16 mouse cellular contexts compared by ENCODE assay signal in the genomic region with DNA sequence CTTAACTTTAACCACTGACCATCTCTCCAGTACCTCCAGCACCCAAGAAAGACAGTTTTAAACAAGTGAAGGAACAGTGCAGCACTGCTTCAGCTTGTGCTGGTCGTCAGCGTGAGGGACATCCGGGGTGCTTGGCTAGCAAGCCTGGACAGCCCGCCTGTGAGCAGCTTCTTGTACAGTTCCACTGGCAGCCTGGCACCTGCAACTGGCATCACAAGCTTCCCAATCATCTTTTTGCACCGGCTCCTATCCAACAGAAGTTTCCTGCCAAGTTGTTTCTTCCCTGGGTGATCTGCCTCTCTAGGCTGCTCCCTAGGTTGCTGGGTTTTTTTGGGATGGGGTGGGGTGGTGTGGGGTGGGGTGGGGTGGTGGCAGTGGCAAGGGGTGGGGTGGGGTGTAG.
DNase-seq lines count a peak whose midpoint lies in the region; ATAC-seq and TF ChIP-seq lines count a peak whose summit lies in the region.
"Had no signal": no experiment of that assay in that cellular context is flagged by ENCODE, and none has a peak within 500 bp of the region (broad histone marks: within the 10 kb centered on the region; RNA-seq: fewer than 3 reads in every experiment).

No protein-coding gene starts in this region.

- WGBS in lung, embryonic 16.5 days = 77% methylated on average over 5 of the region's 5 CpGs
- 84% methylated on average over 5 of the region's 5 CpGs for WGBS in intestine, postnatal 0 days

- H3K9me3 ChIP-seq in lung, embryonic 16.5 days (ENCODE audit: control insufficient read depth, low read length) = no peaks in the 10 kb centered on the region
- no peaks in the 10 kb centered on the region for H3K9me3 ChIP-seq in intestine, postnatal 0 days (ENCODE audit: control insufficient read depth)
- H3K9me3 ChIP-seq: limb, embryonic 13.5 days had no signal

- TF ChIP-seq CTCF in intestine, postnatal 0 days (IDR thresholded peaks at IDR 0.05; ENCODE audit: low read depth) = no peak

- H3K9ac ChIP-seq in lung, embryonic 16.5 days (ENCODE audit: low read length) = no peak overlapping the region
- H3K9ac ChIP-seq in intestine, postnatal 0 days (ENCODE audit: low read depth, low read length) = no peak overlapping the region
- H3K9ac ChIP-seq: limb, embryonic 13.5 days had no signal

- H3K4me2 ChIP-seq in lung, embryonic 16.5 days (ENCODE audit: low read depth, low read length) = no peak overlapping the region
- H3K4me2 ChIP-seq in intestine, postnatal 0 days (replicated peaks; ENCODE audit: low read depth) = no peak overlapping the region
- H3K4me2 ChIP-seq: limb, embryonic 13.5 days had no signal

- peak; percentile 17; the same call in 1 of the 2 replicates for ATAC-seq in lung, embryonic 16.5 days (ENCODE audit: low read depth)
- ATAC-seq in intestine, postnatal 0 days = no peak
- ATAC-seq: intestine, embryonic 16.5 days; Patski had no signal

- no peaks in the 10 kb centered on the region for H3K36me3 ChIP-seq in lung, embryonic 16.5 days (ENCODE audit: control insufficient read depth, insufficient read depth, low read length)
- no peaks in the 10 kb centered on the region for H3K36me3 ChIP-seq in intestine, postnatal 0 days (ENCODE audit: control insufficient read depth, insufficient read depth)
- H3K36me3 ChIP-seq: limb, embryonic 13.5 days had no signal

- intact Hi-C loops in left cerebral cortex, postnatal 4 days (cut with DNase I) = no loop called here

- H3K4me1 ChIP-seq in lung, embryonic 16.5 days (replicated peaks; ENCODE audit: control insufficient read depth, insufficient read depth, low read length) = no peaks in the 10 kb centered on the region; the same call in 1 of the 2 replicates
- no peaks in the 10 kb centered on the region for H3K4me1 ChIP-seq in intestine, postnatal 0 days (replicated peaks; ENCODE audit: control insufficient read depth, insufficient read depth, low read length)
- H3K4me1 ChIP-seq: limb, embryonic 13.5 days had no signal

- H3K27me3 ChIP-seq in lung, embryonic 16.5 days (ENCODE audit: control insufficient read depth, insufficient read depth, low read depth, low read length) = no peaks in the 10 kb centered on the region
- no peaks in the 10 kb centered on the region for H3K27me3 ChIP-seq in intestine, postnatal 0 days (replicated peaks; ENCODE audit: control insufficient read depth, insufficient read depth, low read length)
- H3K27me3 ChIP-seq: limb, embryonic 13.5 days; Patski had no signal

- H3K4me3 ChIP-seq in lung, embryonic 16.5 days (ENCODE audit: low read length) = no peak overlapping the region
- H3K4me3 ChIP-seq in intestine, postnatal 0 days (ENCODE audit: low read depth, low read length) = no peak overlapping the region
- H3K4me3 ChIP-seq: limb, embryonic 13.5 days had no signal

- H3K27ac ChIP-seq in lung, embryonic 16.5 days (ENCODE audit: low read length) = no peak overlapping the region
- no peak overlapping the region for H3K27ac ChIP-seq in intestine, postnatal 0 days (ENCODE audit: low read depth, low read length)
- H3K27ac ChIP-seq: limb, embryonic 13.5 days had no signal

- DNase-seq in gastrocnemius, adult 18-20 months (ENCODE audit: low spot score) = peak; percentile 37
- no peak for DNase-seq in gastrocnemius, postnatal 4 days (ENCODE audit: low spot score in 2 of 2)
- DNase-seq in lung, postnatal 36 days = no peak
- peak; percentile 25 for DNase-seq in gastrocnemius, postnatal 10 days
- DNase-seq in left cerebral cortex, postnatal 4 days = peak; percentile 27
- no peak for DNase-seq in adrenal gland, adult (ENCODE audit: inconsistent age in 2 of 2, low spot score in 1 of 2)
- DNase-seq: adrenal gland, postnatal 14 days; cerebellum, adult 11-12 months; kidney, postnatal 4 days; lung, adult 2 months; spleen, adult 18-20 months had no signal

Comparison
In these comparisons a context has a peak if more than half of its experiments do, and no peak if none do; other contexts are left out.
1. DNase-seq: peak in gastrocnemius, adult 18-20 months (single experiment), gastrocnemius, postnatal 10 days (single experiment) and left cerebral cortex, postnatal 4 days (single experiment); none in gastrocnemius, postnatal 4 days (0 of 2), lung, postnatal 36 days (single experiment) and adrenal gland, adult (0 of 2).